Mouse (Mus musculus) CH12.LX (cell line): ENCODE data around the gene Dars.

Source experiments
- CTCF ChIP-seq, 2 experiments: IDR thresholded peaks in 1 of 2; conservative IDR thresholded peaks in 1 of 2; 2 replicates each; pipeline ENCODE4 v1.5.1; 2011 to 2012; ENCODE audit warnings: low read depth in 2 of 2, low read length in 2 of 2, improper control_type of control experiment in 1 of 2, inconsistent platforms in 1 of 2, mild to moderate bottlenecking in 1 of 2, moderate library complexity in 1 of 2
- E2F4 ChIP-seq: IDR thresholded peaks from 2 replicates; pipeline ENCODE4 v1.6.1; 2011; ENCODE audit warnings: low read depth, low read length, improper control_type of control experiment; ENCODE audit not compliant: insufficient replicate concordance
- HCFC1 ChIP-seq: IDR thresholded peaks from 2 replicates; pipeline ENCODE4 v1.6.1; 2012; ENCODE audit warnings: low read depth, mild to moderate bottlenecking, inconsistent platforms, low read length, improper control_type of control experiment
- KAT2A ChIP-seq: IDR thresholded peaks from 2 replicates; pipeline ENCODE4 v1.6.1; 2012; ENCODE audit warnings: low read length, improper control_type of control experiment, inconsistent platforms; ENCODE audit not compliant: insufficient replicate concordance
- POLR2AphosphoS2 ChIP-seq: IDR thresholded peaks from 2 replicates; pipeline ENCODE4 v1.6.1; 2011; ENCODE audit warnings: low read depth, low read length, improper control_type of control experiment
- USF1 ChIP-seq: IDR thresholded peaks from 2 replicates; pipeline ENCODE4 v1.6.1; 2014; ENCODE audit warnings: low read depth, mild to moderate bottlenecking, inconsistent platforms, low read length, improper control_type of control experiment
- USF2 ChIP-seq: conservative IDR thresholded peaks from 2 replicates; pipeline ENCODE4 v1.6.1; 2011; ENCODE audit warnings: low read depth, low read length, improper control_type of control experiment
- ZC3H11A ChIP-seq: IDR thresholded peaks from 2 replicates; pipeline ENCODE4 v1.6.1; 2012; ENCODE audit warnings: low read depth, mild to moderate bottlenecking, inconsistent platforms, low read length, improper control_type of control experiment
- ZKSCAN1 ChIP-seq: IDR thresholded peaks from 2 replicates; pipeline ENCODE4 v1.6.1; 2012; ENCODE audit warnings: low read depth, inconsistent platforms, low read length, improper control_type of control experiment, borderline replicate concordance
- ZMIZ1 ChIP-seq: IDR thresholded peaks from 2 replicates; pipeline ENCODE4 v1.6.1; 2012; ENCODE audit warnings: low read depth, mild to moderate bottlenecking, inconsistent platforms, low read length, improper control_type of control experiment
- ZNF384 ChIP-seq: IDR thresholded peaks from 2 replicates; pipeline ENCODE4 v1.6.1; 2012; ENCODE audit warnings: low read depth, low read length, improper control_type of control experiment, inconsistent platforms

GRCm38 (mm10) chr1:128399941-128400915, 16.9 kb downstream of the Dars start:
- TF ChIP-seq USF1 (no peak), CTCF (conservative IDR thresholded peaks at IDR 0.05 in 1 of 2, IDR thresholded peaks at IDR 0.05 in 1 of 2; ENCODE audit: low read depth in 2 of 2, low read length in 2 of 2) (no peak), ZC3H11A (no peak), E2F4 (no peak), POLR2AphosphoS2 (no peak), KAT2A (no peak), ZKSCAN1 (no peak), USF2 (no peak), ZMIZ1 (no peak), ZNF384 (no peak), HCFC1 (no peak)
